Mouse (Mus musculus) megakaryocyte, embryonic 14.5 days (primary cell): ENCODE data around the gene Ispd. TPM values are rescaled to one million over a fixed set of nuclear protein-coding genes. Genes with fewer than 3 reads are reported as not detected.
"Not testable (repeated sequence)": the region's sequence is repeated elsewhere in the genome, so short reads cannot be mapped to it uniquely, and the experiment has no call there.

Experiments used
- H3K27me3 ChIP-seq: replicated peaks from 2 replicates; pipeline ENCODE3; 2012; ENCODE audit warnings: inconsistent platforms
- H3K36me3 ChIP-seq: replicated peaks from 2 replicates; pipeline ENCODE3; 2012; ENCODE audit warnings: low read length, inconsistent platforms, mixed read lengths
- H3K4me1 ChIP-seq: 2 replicates; pipeline ENCODE4 v1.6.1; 2012; ENCODE audit warnings: inconsistent platforms
- H3K4me3 ChIP-seq: replicated peaks from 2 replicates; pipeline ENCODE3; 2012; ENCODE audit warnings: moderate library complexity, mild to moderate bottlenecking, inconsistent platforms
- H3K9me3 ChIP-seq: 2 replicates; pipeline ENCODE4 v1.6.1; 2012; ENCODE audit warnings: inconsistent platforms
- FLI1 ChIP-seq: IDR thresholded peaks from 2 replicates; pipeline ENCODE4 v1.6.1; 2012; ENCODE audit warnings: low read length, inconsistent platforms, mixed read lengths
- GATA1 ChIP-seq: IDR thresholded peaks from 3 replicates; pipeline ENCODE4 v1.6.1; 2012; ENCODE audit warnings: mixed read lengths, low read length, inconsistent platforms, borderline replicate concordance
- polyA plus RNA-seq: library from polyadenylated mRNA; stranded (reverse); fragments of >175 nt; gene quantifications from 2 replicates; pipeline ENCODE4 v1.2.3, GENCODE M21; 2012; ENCODE audit warnings: low replicate concordance; ENCODE audit not compliant: insufficient read depth

Ispd gene
- polyA plus RNA-seq = 0.37 TPM in 1 of 2 replicates, not detected in the other

GRCm38 (mm10) chr12:36381441-36382340 lies at the start of gene Ispd, which contains the start of gene D630036H23Rik:
Gene Ispd (plus strand): TSS chr12:36381450.
Gene D630036H23Rik (minus strand): TSS chr12:36382181.
- Histone ChIP-seq H3K36me3 (no peaks in the 10 kb centered on the region), H3K9me3 (no peaks in the 10 kb centered on the region), H3K27me3 (peaks cover 5% of the 10 kb centered on the region), H3K4me3 (peak within 1 kb of the TSS; percentile 94), H3K4me1 (peaks cover 13% of the 10 kb centered on the region)
- no peak for TF ChIP-seq FLI1
- TF ChIP-seq GATA1 = no peak

GRCm38 (mm10) chr12:36332676-36333075 lies 48.6 kb upstream of the Ispd start:
- H3K27me3 ChIP-seq = no peaks in the 10 kb centered on the region
- no peaks in the 10 kb centered on the region for H3K4me1 ChIP-seq
- no peak overlapping the region for H3K4me3 ChIP-seq
- no peaks in the 10 kb centered on the region for H3K36me3 ChIP-seq
- H3K9me3 ChIP-seq = peaks cover 14% of the 10 kb centered on the region
- TF ChIP-seq FLI1 = no peak
- no peak for TF ChIP-seq GATA1

- peaks cover 14% of the 10 kb centered on the region for H3K9me3 ChIP-seq
- H3K4me3 ChIP-seq = peak overlapping the region; percentile 51
Observed at GRCm38 (mm10) chr12:36333837-36334281, 47.4 kb upstream of the Ispd start.

GRCm38 (mm10) chr12:36344131-36344530 lies 37.1 kb upstream of the Ispd start:
- no peaks in the 10 kb centered on the region for H3K27me3 ChIP-seq
- no peak for TF ChIP-seq GATA1
- TF ChIP-seq FLI1 = no peak
- H3K9me3 ChIP-seq = peaks cover 5% of the 10 kb centered on the region; the same call in 1 of the 2 replicates
- no peak overlapping the region for H3K4me3 ChIP-seq
- H3K36me3 ChIP-seq = no peaks in the 10 kb centered on the region
- H3K4me1 ChIP-seq = no peaks in the 10 kb centered on the region

More at GRCm38 (mm10) chr12:36333837-36334281, 47.4 kb upstream of the Ispd start:
- Histone ChIP-seq H3K27me3 (no peaks in the 10 kb centered on the region), H3K36me3 (no peaks in the 10 kb centered on the region), H3K4me1 (no peaks in the 10 kb centered on the region)
- TF ChIP-seq FLI1 (no peak), GATA1 (no peak)

- TF ChIP-seq GATA1 (no peak), FLI1 (no peak)
Observed at GRCm38 (mm10) chr12:36360064-36360463, 21.2 kb upstream of the Ispd start.

GRCm38 (mm10) chr12:36360693-36361092 lies 20.6 kb upstream of the Ispd start:
- H3K36me3 ChIP-seq = no peaks in the 10 kb centered on the region
- no peaks in the 10 kb centered on the region for H3K4me1 ChIP-seq
- TF ChIP-seq FLI1 = no peak
- no peak for TF ChIP-seq GATA1
- H3K27me3 ChIP-seq = no peaks in the 10 kb centered on the region
- peaks cover 15% of the 10 kb centered on the region; the same call in 1 of the 2 replicates for H3K9me3 ChIP-seq
- no peak overlapping the region for H3K4me3 ChIP-seq

More at GRCm38 (mm10) chr12:36360064-36360463, 21.2 kb upstream of the Ispd start:
- Histone ChIP-seq H3K9me3 (peaks cover 15% of the 10 kb centered on the region; the same call in 1 of the 2 replicates), H3K4me1 (no peaks in the 10 kb centered on the region), H3K4me3 (no peak overlapping the region), H3K27me3 (no peaks in the 10 kb centered on the region), H3K36me3 (no peaks in the 10 kb centered on the region)

GRCm38 (mm10) chr12:36364013-36364412 lies 17.2 kb upstream of the Ispd start:
- no peak for TF ChIP-seq GATA1
- no peak for TF ChIP-seq FLI1
- Histone ChIP-seq H3K27me3 (no peaks in the 10 kb centered on the region), H3K4me3 (no peak overlapping the region), H3K36me3 (no peaks in the 10 kb centered on the region), H3K9me3 (peaks cover 15% of the 10 kb centered on the region; the same call in 1 of the 2 replicates), H3K4me1 (no peaks in the 10 kb centered on the region)

GRCm38 (mm10) chr12:36373237-36373998 lies 7.8 kb upstream of the Ispd start:
- no peaks in the 10 kb centered on the region for H3K4me1 ChIP-seq
- H3K4me3 ChIP-seq = no peak overlapping the region
- H3K9me3 ChIP-seq = peaks cover 18% of the 10 kb centered on the region; the same call in 1 of the 2 replicates
- H3K36me3 ChIP-seq = no peaks in the 10 kb centered on the region
- H3K27me3 ChIP-seq = no peaks in the 10 kb centered on the region
- TF ChIP-seq FLI1 (no peak), GATA1 (no peak)

GRCm38 (mm10) chr12:36376391-36376790 lies 4.9 kb upstream of the Ispd start:
- H3K4me1 ChIP-seq, H3K27me3 ChIP-seq, H3K4me3 ChIP-seq, H3K36me3 ChIP-seq: not testable (repeated sequence)
- peaks cover 18% of the 10 kb centered on the region; the same call in 1 of the 2 replicates for H3K9me3 ChIP-seq

GRCm38 (mm10) chr12:36380254-36380653 lies 996 bp upstream of the Ispd start:
- Histone ChIP-seq H3K27me3 (peaks cover 5% of the 10 kb centered on the region), H3K4me3 (no peak overlapping the region), H3K9me3 (no peaks in the 10 kb centered on the region), H3K36me3 (no peaks in the 10 kb centered on the region), H3K4me1 (peaks cover 13% of the 10 kb centered on the region)
- TF ChIP-seq FLI1 (no peak), GATA1 (no peak)
